Mouse (Mus musculus) testis, adult 2 months (tissue): ENCODE results near the gene Acnat1. TPM values are rescaled to one million over a fixed set of nuclear protein-coding genes. Genes with fewer than 3 reads are reported as not detected.

Experiments used
- polyA plus RNA-seq: library from polyadenylated mRNA; depleted of rRNA; stranded (reverse); fragments of >200 nt; gene quantifications from 2 replicates; pipeline ENCODE4 v1.2.3, GENCODE M21; 2012; rRNA removed

Acnat1 gene
- polyA plus RNA-seq, 1 experiment: not detected

Other genes starting within 250 kb of the Acnat1 start
- gene Acnat2, start 65.8 kb downstream of the Acnat1 start, polyA plus RNA-seq: 0.15 and 0.17 TPM in 2 replicates
- gene Baat, start 32.6 kb upstream of the Acnat1 start, polyA plus RNA-seq: not detected in 2 replicates
- gene Mrpl50, start 47.2 kb upstream of the Acnat1 start, polyA plus RNA-seq: 2.3 and 3.0 TPM in 2 replicates
- gene Zfp189, start 47.3 kb upstream of the Acnat1 start, polyA plus RNA-seq: 4.9 and 5.4 TPM in 2 replicates
- 0.10 and 0.25 TPM in 2 replicates for gene Aldob, start 75.6 kb upstream of the Acnat1 start, polyA plus RNA-seq
- 69.1 and 104 TPM in 2 replicates for gene Tmem246, start 124.0 kb upstream of the Acnat1 start, polyA plus RNA-seq
- gene Rnf20, start 158.1 kb upstream of the Acnat1 start, polyA plus RNA-seq: 9.5 and 11.7 TPM in 2 replicates
- gene Ppp3r2, start 208.1 kb upstream of the Acnat1 start, polyA plus RNA-seq: 135 and 153 TPM in 2 replicates